Mouse (Mus musculus): ENCODE results near the gene Ccdc115. TPM values are rescaled to one million over a fixed set of nuclear protein-coding genes. Genes with fewer than 3 reads are reported as not detected.
"Not testable (repeated sequence)": the region's sequence is repeated elsewhere in the genome, so short reads cannot be mapped to it uniquely, and the experiment has no call there.

The Ccdc115 gene
- total RNA-seq, 1 experiment = 26.6 TPM

DNA sequence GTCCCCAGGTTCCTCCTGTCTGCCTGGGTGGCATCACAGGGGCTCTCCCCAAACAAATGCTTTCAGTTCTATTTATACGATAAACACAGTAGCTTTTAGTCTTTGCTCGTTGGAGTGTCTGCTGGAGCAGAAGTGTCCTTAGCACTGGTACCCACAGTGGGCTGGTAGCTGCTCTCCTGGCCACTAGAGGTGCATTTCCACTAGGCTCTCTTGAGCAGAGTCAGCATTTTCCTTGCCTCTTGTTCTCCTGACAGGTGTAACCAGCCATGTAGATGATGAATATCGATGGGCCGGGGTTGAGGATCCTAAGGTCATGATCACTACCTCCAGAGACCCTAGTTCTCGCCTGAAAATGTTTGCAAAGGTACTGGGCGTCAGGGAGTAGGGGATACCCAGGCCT is 3.7 kb upstream of the Ccdc115 start:
- DNase-seq (ENCODE audit: low read depth, low spot score) = no peak
- Histone ChIP-seq H3K36me3 (ENCODE audit: control insufficient read depth, insufficient read depth, low read length, poor library complexity, severe bottlenecking) (peaks cover 30% of the 10 kb centered on the region), H3K4me1 (ENCODE audit: control insufficient read depth in 2 of 2, insufficient read depth in 2 of 2, low read length in 2 of 2, poor library complexity in 1 of 2) (no peaks in the 10 kb centered on the region)

DNA sequence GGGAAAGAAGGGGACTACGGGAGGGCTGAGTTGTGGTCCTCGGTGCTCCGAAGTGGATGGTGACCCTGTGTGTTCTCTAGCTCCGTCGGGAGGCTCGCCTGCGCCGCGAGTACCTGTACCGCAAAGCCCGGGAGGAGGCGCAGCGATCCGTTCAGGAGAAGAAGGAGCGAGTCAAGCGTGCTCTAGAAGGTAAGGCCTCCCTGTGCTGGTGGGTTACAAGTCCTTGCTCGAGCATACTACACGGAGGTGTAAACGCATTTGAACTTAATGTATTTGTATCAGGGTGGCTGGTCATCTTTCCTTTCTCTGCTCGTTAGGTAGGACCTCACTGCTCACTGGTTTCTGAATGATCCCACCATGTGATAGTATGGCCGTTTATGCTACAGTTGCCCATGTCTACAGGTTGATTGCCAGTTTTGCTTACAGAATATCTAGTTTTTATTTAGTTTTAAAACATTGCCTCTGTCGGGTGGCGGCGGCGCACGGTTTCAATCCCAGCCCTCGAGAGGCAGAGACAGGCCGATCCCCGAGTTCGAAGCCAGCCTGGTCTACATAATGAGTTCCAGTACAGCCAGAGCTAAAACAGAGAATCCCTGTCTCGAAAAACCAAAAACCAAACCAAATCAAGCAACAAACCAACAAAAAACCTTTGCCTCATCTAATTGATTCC is 624 bp upstream of the Ccdc115 start:
- DNase-seq (ENCODE audit: low read depth, low spot score) = no peak
- TF ChIP-seq CHD2 (IDR thresholded peaks at IDR 0.05; ENCODE audit: low read depth, low read length) (no peak), ZC3H11A (IDR thresholded peaks at IDR 0.05; ENCODE audit: borderline replicate concordance, low read depth, low read length) (no peak)
- in situ Hi-C loops (cut with MboI; ENCODE audit: low sequenced_read_pairs in 2 of 2, unreplicated experiment in 2 of 2) = no loop called here
- Histone ChIP-seq H3K27ac (ENCODE audit: insufficient read depth, low read depth, low read length, poor library complexity, severe bottlenecking) (peak overlapping the region; percentile 59; the same call in 1 of the 2 replicates), H3K9ac (ENCODE audit: insufficient read depth, low read depth, low read length, poor library complexity, severe bottlenecking) (peak overlapping the region; percentile 95), H3K4me3 (ENCODE audit: insufficient read depth in 1 of 2, low read depth in 1 of 2, low read length in 2 of 2, poor library complexity in 1 of 2, severe bottlenecking in 1 of 2) (peak overlapping the region; percentile 97 to 98), H3K9me3 (ENCODE audit: control insufficient read depth, insufficient read depth, low read depth, low read length) (no peaks in the 10 kb centered on the region), H3K4me1 (ENCODE audit: control insufficient read depth in 2 of 2, insufficient read depth in 2 of 2, low read length in 2 of 2, poor library complexity in 1 of 2) (no peaks in the 10 kb centered on the region), H3K36me3 (ENCODE audit: control insufficient read depth, insufficient read depth, low read length, poor library complexity, severe bottlenecking) (peaks cover 28% of the 10 kb centered on the region)

More for the DNA sequence above, 3.7 kb upstream of the Ccdc115 start:
- Histone ChIP-seq H3K4me3 (ENCODE audit: insufficient read depth in 1 of 2, low read depth in 1 of 2, low read length in 2 of 2, poor library complexity in 1 of 2, severe bottlenecking in 1 of 2) (no peak overlapping the region), H3K27ac (ENCODE audit: insufficient read depth, low read depth, low read length, poor library complexity, severe bottlenecking) (no peak overlapping the region), H3K9ac (ENCODE audit: insufficient read depth, low read depth, low read length, poor library complexity, severe bottlenecking) (no peak overlapping the region), H3K9me3 (ENCODE audit: control insufficient read depth, insufficient read depth, low read depth, low read length) (no peaks in the 10 kb centered on the region)
- in situ Hi-C loops (cut with MboI; ENCODE audit: low sequenced_read_pairs in 2 of 2, unreplicated experiment in 2 of 2) = no loop called here
- peak; percentile 84 for TF ChIP-seq MAFK (IDR thresholded peaks at IDR 0.05; ENCODE audit: insufficient read depth, low read depth, low read length)
- no peak for TF ChIP-seq ZNF384 (IDR thresholded peaks at IDR 0.05; ENCODE audit: low read depth, low read length)

DNA sequence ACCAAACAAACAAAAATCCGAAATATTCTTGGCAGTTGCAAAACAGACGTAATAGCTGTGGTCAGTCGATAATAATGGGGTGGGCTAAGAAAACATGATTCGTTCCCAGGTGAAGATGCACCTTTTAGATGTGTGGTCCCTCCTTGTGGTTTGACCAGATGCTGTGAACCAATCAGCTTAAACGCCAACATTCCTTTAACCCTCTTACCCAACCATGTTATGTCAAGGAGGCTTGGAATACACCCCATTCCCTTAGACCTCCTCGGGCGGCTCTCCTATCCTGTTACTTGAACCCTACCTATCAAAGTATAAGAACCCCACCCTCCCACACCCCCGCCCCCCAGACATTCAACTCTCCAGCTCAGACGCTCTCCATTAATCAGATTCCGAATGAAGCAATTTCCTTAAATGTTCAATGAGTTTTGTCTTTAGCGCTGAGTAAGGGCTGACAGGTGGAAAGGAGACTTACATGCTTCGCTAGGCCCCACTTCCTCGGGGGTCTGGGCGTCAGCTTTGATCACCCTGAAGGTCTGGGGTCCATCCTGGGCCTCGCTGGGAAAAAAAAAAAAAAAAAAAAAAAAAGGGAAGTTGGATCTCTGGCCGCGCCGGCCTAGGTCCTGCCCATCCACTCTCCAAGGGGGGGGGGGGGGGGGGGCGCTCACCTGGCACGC is 956 bp downstream of the Ccdc115 start:
- no peak overlapping the region for H3K27ac ChIP-seq (ENCODE audit: insufficient read depth, low read depth, low read length, poor library complexity, severe bottlenecking)
- peak overlapping the region; percentile 75 for H3K9ac ChIP-seq (ENCODE audit: insufficient read depth, low read depth, low read length, poor library complexity, severe bottlenecking)
- TF ChIP-seq ZNF384 (IDR thresholded peaks at IDR 0.05; ENCODE audit: low read depth, low read length) (0 out of 2 replicates have a peak, but pooled peaks have one; percentile 32), ZC3H11A (IDR thresholded peaks at IDR 0.05; ENCODE audit: borderline replicate concordance, low read depth, low read length) (no peak), HCFC1 (IDR thresholded peaks at IDR 0.05; ENCODE audit: borderline replicate concordance, insufficient read depth, low read length) (no peak), MAFK (IDR thresholded peaks at IDR 0.05; ENCODE audit: insufficient read depth, low read depth, low read length) (no peak)
- peaks cover 0 to 2% of the 10 kb centered on the region in 2 experiments; a peak in 2 of 4 replicates for H3K4me1 ChIP-seq (ENCODE audit: control insufficient read depth in 2 of 2, insufficient read depth in 2 of 2, low read length in 2 of 2, poor library complexity in 1 of 2)
- peak overlapping the region; percentile 97 to 98 for H3K4me3 ChIP-seq (ENCODE audit: insufficient read depth in 1 of 2, low read depth in 1 of 2, low read length in 2 of 2, poor library complexity in 1 of 2, severe bottlenecking in 1 of 2)
- peaks cover 13% of the 10 kb centered on the region for H3K36me3 ChIP-seq (ENCODE audit: control insufficient read depth, insufficient read depth, low read length, poor library complexity, severe bottlenecking)
- H3K9me3 ChIP-seq (ENCODE audit: control insufficient read depth, insufficient read depth, low read depth, low read length) = no peaks in the 10 kb centered on the region
- in situ Hi-C loops (cut with MboI; ENCODE audit: low sequenced_read_pairs in 2 of 2, unreplicated experiment in 2 of 2) = no loop called here
- no peak for DNase-seq (ENCODE audit: low read depth, low spot score)

DNA sequence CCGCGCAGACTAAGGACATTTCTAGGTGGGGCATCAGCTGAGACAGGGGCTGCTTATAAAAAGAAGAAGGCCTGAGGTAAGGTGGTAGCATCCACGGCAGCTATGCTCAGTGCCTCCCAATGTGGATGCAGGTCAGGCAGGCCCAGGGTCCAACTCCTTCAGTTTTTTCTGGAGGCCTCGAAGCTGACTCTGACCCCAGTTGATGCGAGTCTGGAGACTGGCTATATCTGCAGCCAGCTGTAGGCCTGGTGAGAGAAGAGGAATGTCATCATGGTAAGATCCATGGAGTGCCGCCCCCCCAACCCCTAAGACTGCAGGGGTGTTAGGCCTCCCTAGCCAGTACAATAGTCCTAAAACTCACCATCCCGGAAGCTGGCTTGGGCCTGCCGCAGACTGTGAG is 2.1 kb downstream of the Ccdc115 start:
- H3K4me3 ChIP-seq (ENCODE audit: insufficient read depth in 1 of 2, low read depth in 1 of 2, low read length in 2 of 2, poor library complexity in 1 of 2, severe bottlenecking in 1 of 2); H3K4me1 ChIP-seq (ENCODE audit: control insufficient read depth in 2 of 2, insufficient read depth in 2 of 2, low read length in 2 of 2, poor library complexity in 1 of 2); in situ Hi-C loops (cut with MboI; ENCODE audit: low sequenced_read_pairs in 2 of 2, unreplicated experiment in 2 of 2); H3K36me3 ChIP-seq (ENCODE audit: control insufficient read depth, insufficient read depth, low read length, poor library complexity, severe bottlenecking); H3K9ac ChIP-seq (ENCODE audit: insufficient read depth, low read depth, low read length, poor library complexity, severe bottlenecking); DNase-seq (ENCODE audit: low read depth, low spot score); H3K9me3 ChIP-seq (ENCODE audit: control insufficient read depth, insufficient read depth, low read depth, low read length); H3K27ac ChIP-seq (ENCODE audit: insufficient read depth, low read depth, low read length, poor library complexity, severe bottlenecking): not testable (repeated sequence)

DNA sequence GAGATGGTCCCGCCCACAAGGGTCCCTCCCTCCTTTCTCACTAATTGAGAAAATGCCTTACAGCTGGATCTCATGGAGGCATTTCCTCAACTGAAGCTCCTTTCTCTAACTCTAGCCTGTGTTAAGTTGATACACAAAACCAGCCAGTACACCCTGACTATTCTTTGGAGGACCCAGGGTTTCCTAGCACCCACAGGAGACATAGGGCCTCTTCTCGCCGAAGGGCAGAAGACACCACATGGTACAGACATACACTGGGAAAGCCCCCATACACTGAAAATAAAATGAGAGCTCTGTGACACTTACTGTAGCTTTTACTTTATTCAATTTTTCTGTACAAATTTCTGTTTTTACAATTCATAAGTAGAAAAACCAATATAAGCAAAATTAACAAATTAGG is 3.1 kb downstream of the Ccdc115 start:
- Histone ChIP-seq H3K4me1 (ENCODE audit: control insufficient read depth in 2 of 2, insufficient read depth in 2 of 2, low read length in 2 of 2, poor library complexity in 1 of 2) (peaks cover 2 to 3% of the 10 kb centered on the region in 2 experiments; a peak in 2 of 4 replicates), H3K27ac (ENCODE audit: insufficient read depth, low read depth, low read length, poor library complexity, severe bottlenecking) (no peak overlapping the region), H3K4me3 (ENCODE audit: insufficient read depth in 1 of 2, low read depth in 1 of 2, low read length in 2 of 2, poor library complexity in 1 of 2, severe bottlenecking in 1 of 2) (no peak overlapping the region), H3K36me3 (ENCODE audit: control insufficient read depth, insufficient read depth, low read length, poor library complexity, severe bottlenecking) (0 out of 2 replicates have a peak, but pooled peaks cover 4% of the 10 kb centered on the region), H3K9me3 (ENCODE audit: control insufficient read depth, insufficient read depth, low read depth, low read length) (no peaks in the 10 kb centered on the region), H3K9ac (ENCODE audit: insufficient read depth, low read depth, low read length, poor library complexity, severe bottlenecking) (no peak overlapping the region)
- no peak for DNase-seq (ENCODE audit: low read depth, low spot score)
- in situ Hi-C loops (cut with MboI; ENCODE audit: low sequenced_read_pairs in 2 of 2, unreplicated experiment in 2 of 2) = no loop called here
- no peak for TF ChIP-seq MAFK (IDR thresholded peaks at IDR 0.05; ENCODE audit: insufficient read depth, low read depth, low read length)
- TF ChIP-seq CHD2 (IDR thresholded peaks at IDR 0.05; ENCODE audit: low read depth, low read length) = no peak
- TF ChIP-seq HCFC1 (IDR thresholded peaks at IDR 0.05; ENCODE audit: borderline replicate concordance, insufficient read depth, low read length) = no peak
- no peak for TF ChIP-seq ZC3H11A (IDR thresholded peaks at IDR 0.05; ENCODE audit: borderline replicate concordance, low read depth, low read length)
- no peak for TF ChIP-seq ZNF384 (IDR thresholded peaks at IDR 0.05; ENCODE audit: low read depth, low read length)

Measured in ES-E14 (cell line).